In the genomic region with DNA sequence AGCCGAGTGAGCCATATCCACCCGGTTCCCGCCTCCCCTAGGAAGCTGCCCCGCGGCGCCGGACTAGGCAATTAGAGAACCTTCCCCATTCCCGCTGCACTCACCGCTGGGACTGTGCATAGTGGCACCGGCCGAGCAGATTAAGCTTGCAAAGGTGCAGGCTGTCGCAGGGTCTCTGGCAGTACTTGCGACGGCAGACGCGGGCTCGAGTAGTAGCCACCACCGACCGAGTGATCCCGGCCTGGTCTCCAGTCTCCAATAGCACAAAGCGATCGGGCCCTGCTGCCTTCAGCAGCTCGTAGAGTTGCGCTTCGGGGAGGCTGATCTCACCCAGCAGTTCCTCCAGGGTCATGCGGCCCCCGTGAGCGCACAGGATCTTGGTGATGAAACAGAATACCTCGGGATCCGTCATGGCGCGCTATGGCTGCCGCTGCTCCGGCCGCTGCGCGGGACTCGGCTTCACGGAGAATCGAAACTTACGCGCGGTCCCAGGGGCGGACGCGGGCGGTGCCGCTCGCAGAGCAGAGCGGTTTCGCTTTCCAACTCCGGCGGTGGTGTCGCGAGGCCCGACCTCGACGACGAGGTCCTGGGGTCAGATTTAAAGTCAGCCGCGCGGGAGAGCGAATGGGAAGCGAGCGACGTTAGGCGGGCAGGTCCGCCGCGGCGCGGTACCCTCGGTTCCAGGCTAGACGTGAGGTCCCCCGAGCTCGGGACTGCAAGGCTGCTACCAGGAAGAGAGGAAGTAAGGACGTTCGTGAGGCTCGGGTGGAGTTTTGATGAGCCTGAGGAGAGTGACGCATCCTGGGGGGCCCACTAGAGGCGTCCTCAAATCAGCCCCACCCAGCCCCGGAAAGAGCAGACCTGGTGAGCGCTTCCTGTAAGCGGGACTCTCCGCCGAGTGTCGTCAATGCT, we compare ENCODE assay signal across 8 mouse cellular contexts. TPM values are rescaled to one million over a fixed set of nuclear protein-coding genes. Genes with fewer than 3 reads are reported as not detected.
DNase-seq lines count a peak whose midpoint lies in the region; ATAC-seq and TF ChIP-seq lines count a peak whose summit lies in the region.

A gene (minus strand): TSS at position 793 of the 912 bp plus-strand sequence.

- no peaks in the 10 kb centered on the region for H3K36me3 ChIP-seq in forebrain, embryonic 12.5 days (replicated peaks)
- H3K36me3 ChIP-seq in heart, postnatal 0 days (replicated peaks; ENCODE audit: control insufficient read depth, insufficient read depth, low read length), result no peaks in the 10 kb centered on the region
- peaks cover 17% of the 10 kb centered on the region for H3K36me3 ChIP-seq in liver, postnatal 0 days (replicated peaks; ENCODE audit: insufficient read depth, low read length)
- no peaks in the 10 kb centered on the region for H3K36me3 ChIP-seq in neural tube, embryonic 13.5 days

- peak; percentile 77 for ATAC-seq in CD4-positive, CD25-positive, alpha-beta regulatory T cell, adult 4 months
- peak; percentile 53 for ATAC-seq in forebrain, embryonic 12.5 days (ENCODE audit: low FRiP score)
- ATAC-seq in heart, postnatal 0 days (ENCODE audit: insufficient read depth, low read depth), result peak; percentile 89
- peak; percentile 92 for ATAC-seq in liver, postnatal 0 days
- ATAC-seq in neural tube, embryonic 13.5 days (ENCODE audit: low read depth), result peak; percentile 79

- WGBS in forebrain, embryonic 12.5 days, result under 1% methylated on average over 87 of the region's 87 CpGs
- under 1% methylated on average over 87 of the region's 87 CpGs for WGBS in heart, postnatal 0 days
- WGBS in liver, postnatal 0 days (ENCODE audit: insufficient replicate concordance), result under 1% methylated on average over 87 of the region's 87 CpGs
- WGBS in neural tube, embryonic 13.5 days, result under 1% methylated on average over 87 of the region's 87 CpGs

- peak within 1 kb of the TSS; percentile 44 for H3K9ac ChIP-seq in forebrain, embryonic 12.5 days
- H3K9ac ChIP-seq in heart, postnatal 0 days (replicated peaks; ENCODE audit: low read depth, low read length), result peak within 1 kb of the TSS; percentile 84
- H3K9ac ChIP-seq in liver, postnatal 0 days (replicated peaks), result peak within 1 kb of the TSS; percentile 90
- H3K9ac ChIP-seq in neural tube, embryonic 13.5 days, result peak within 1 kb of the TSS; percentile 58

- no peak for TF ChIP-seq CTCF in brain, embryonic 14.5 days (IDR thresholded peaks at IDR 0.05; ENCODE audit: borderline replicate concordance, extremely low read depth, insufficient read depth, insufficient read length)
- no peak for TF ChIP-seq CTCF in heart, postnatal 0 days (IDR thresholded peaks at IDR 0.05; ENCODE audit: low read depth)
- TF ChIP-seq CTCF in liver, postnatal 0 days (IDR thresholded peaks at IDR 0.05; ENCODE audit: low read depth), result peak; percentile 29

- peak within 1 kb of the TSS; percentile 52 for H3K4me3 ChIP-seq in forebrain, embryonic 12.5 days (replicated peaks)
- H3K4me3 ChIP-seq in heart, postnatal 0 days (ENCODE audit: low read depth, low read length), result peak within 1 kb of the TSS; percentile 69
- peak within 1 kb of the TSS; percentile 75 for H3K4me3 ChIP-seq in liver, postnatal 0 days (ENCODE audit: low read depth, low read length)
- peak within 1 kb of the TSS; percentile 51 for H3K4me3 ChIP-seq in neural tube, embryonic 13.5 days

- TF ChIP-seq POLR2A in brain, embryonic 14.5 days (IDR thresholded peaks at IDR 0.05; ENCODE audit: borderline replicate concordance, extremely low read depth, insufficient read depth, insufficient read length, poor library complexity, severe bottlenecking), result no peak

- peaks cover 22% of the 10 kb centered on the region for H3K4me1 ChIP-seq in forebrain, embryonic 12.5 days
- peaks cover 20% of the 10 kb centered on the region for H3K4me1 ChIP-seq in heart, postnatal 0 days (ENCODE audit: control insufficient read depth, insufficient read depth)
- H3K4me1 ChIP-seq in liver, postnatal 0 days (ENCODE audit: insufficient read depth), result peaks cover 37% of the 10 kb centered on the region
- peaks cover 21% of the 10 kb centered on the region for H3K4me1 ChIP-seq in neural tube, embryonic 13.5 days (replicated peaks)

- no peak for TF ChIP-seq EP300 in heart, postnatal 0 days (IDR thresholded peaks at IDR 0.05; ENCODE audit: low read depth)
- TF ChIP-seq EP300 in liver, postnatal 0 days (IDR thresholded peaks at IDR 0.05; ENCODE audit: low read depth), result no peak

- peak; percentile 57 for DNase-seq in brain, embryonic 14.5 days (ENCODE audit: low read depth)
- DNase-seq in heart, postnatal 0 days (ENCODE audit: low spot score), result peak; percentile 80
- DNase-seq in kidney, postnatal 4 days, result peak; percentile 76 to 86
- peak; percentile 91 for DNase-seq in liver, postnatal 0 days
- DNase-seq in testis, postnatal 14 days (ENCODE audit: low spot score), result peak; percentile 69

- H3K27ac ChIP-seq in forebrain, embryonic 12.5 days, result no peak within 1 kb of the TSS
- peak within 1 kb of the TSS; percentile 77 for H3K27ac ChIP-seq in heart, postnatal 0 days (ENCODE audit: low read depth)
- H3K27ac ChIP-seq in liver, postnatal 0 days (ENCODE audit: low read depth), result peak within 1 kb of the TSS; percentile 90
- H3K27ac ChIP-seq in neural tube, embryonic 13.5 days (replicated peaks), result no peak within 1 kb of the TSS

- H3K9me3 ChIP-seq in forebrain, embryonic 12.5 days, result no peaks in the 10 kb centered on the region
- no peaks in the 10 kb centered on the region for H3K9me3 ChIP-seq in heart, postnatal 0 days (replicated peaks; ENCODE audit: control insufficient read depth, low read length)
- H3K9me3 ChIP-seq in liver, postnatal 0 days (ENCODE audit: low read length), result no peaks in the 10 kb centered on the region
- no peaks in the 10 kb centered on the region for H3K9me3 ChIP-seq in neural tube, embryonic 13.5 days

- peaks cover 91% of the 10 kb centered on the region for H3K27me3 ChIP-seq in forebrain, embryonic 12.5 days
- H3K27me3 ChIP-seq in heart, postnatal 0 days (ENCODE audit: control insufficient read depth, insufficient read depth, low read length), result peaks cover 15% of the 10 kb centered on the region; the same call in 1 of the 2 replicates
- no peaks in the 10 kb centered on the region for H3K27me3 ChIP-seq in liver, postnatal 0 days (ENCODE audit: insufficient read depth, low read length)
- peaks cover 81% of the 10 kb centered on the region for H3K27me3 ChIP-seq in neural tube, embryonic 13.5 days

- peak within 1 kb of the TSS; percentile 63 for H3K4me2 ChIP-seq in forebrain, embryonic 12.5 days
- peak within 1 kb of the TSS; percentile 78 for H3K4me2 ChIP-seq in heart, postnatal 0 days (ENCODE audit: low read depth, low read length)
- H3K4me2 ChIP-seq in liver, postnatal 0 days (ENCODE audit: low read depth, low read length), result peak within 1 kb of the TSS; percentile 75
- H3K4me2 ChIP-seq in neural tube, embryonic 13.5 days, result peak within 1 kb of the TSS; percentile 66

RNA-seq across cellular contexts. Expression of the gene that starts here (rescaled TPM):
- polyA plus RNA-seq in CD4-positive, CD25-positive, alpha-beta regulatory T cell, adult 4 months (2017; shearing (Covaris generic)), result 100 to 1,000 TPM; 189 to 215 TPM
- polyA plus RNA-seq in brain, embryonic 14.5 days (2012; rRNA removed), result 0.90 and 1.5 TPM in 2 replicates
- polyA plus RNA-seq in forebrain, embryonic 12.5 days (2016; fragmentation: Nextera tagmentation; extraction: Ambion mirVana), result 1.4 and 1.7 TPM in 2 replicates
- total RNA-seq in heart, postnatal 0 days (2014; rRNA removed; ENCODE audit: low replicate concordance), result 19.2 and 28.9 TPM in 2 replicates
- 8.2 and 9.1 TPM in 2 replicates for polyA plus RNA-seq in heart, postnatal 0 days (2015; fragmentation: Nextera tagmentation; extraction: Ambion mirVana)
- polyA plus RNA-seq in liver, postnatal 0 days (2015; fragmentation: Nextera tagmentation; extraction: Ambion mirVana), result 14.7 and 16.6 TPM in 2 replicates
- 1.1 and 1.3 TPM in 2 replicates for polyA plus RNA-seq in neural tube, embryonic 13.5 days (2015; fragmentation: Nextera tagmentation; extraction: Ambion mirVana)

Comparison
In these comparisons a context has a peak if more than half of its experiments do, and no peak if none do; other contexts are left out.
1. RNA of the gene that starts here (polyA plus RNA-seq): 189 to 215 TPM in CD4-positive, CD25-positive, alpha-beta regulatory T cell, adult 4 months; 14.7 to 16.6 TPM in liver, postnatal 0 days, 8.2 to 9.1 TPM in heart, postnatal 0 days, 1.4 to 1.7 TPM in forebrain, embryonic 12.5 days, 0.90 to 1.5 TPM in brain, embryonic 14.5 days and 1.1 to 1.3 TPM in neural tube, embryonic 13.5 days; every median in the first group is over 10 times any median in the second.
2. H3K27ac ChIP-seq: peak in heart, postnatal 0 days (single experiment) and liver, postnatal 0 days (single experiment); none in forebrain, embryonic 12.5 days (single experiment) and neural tube, embryonic 13.5 days (single experiment).
3. Peak in every context shown above with its lines, with median percentiles within 50 percentile points of each other: ATAC-seq, DNase-seq, H3K4me2 ChIP-seq, H3K4me3 ChIP-seq and H3K9ac ChIP-seq.